In genomic region chr14:62258125-62258524, GRCm38 (mm10) we compare ENCODE assay signal across 13 mouse cellular contexts. TPM values are rescaled to one million over a fixed set of nuclear protein-coding genes. Genes with fewer than 3 reads are reported as not detected.
"Had no signal": no experiment of that assay in that cellular context is flagged by ENCODE, and none has a peak within 500 bp of the region (broad histone marks: within the 10 kb centered on the region; RNA-seq: fewer than 3 reads in every experiment).

No protein-coding gene starts in this region.

- H3K27me3 ChIP-seq: kidney, embryonic 15.5 days; liver, embryonic 13.5 days had no signal

- H3K9ac ChIP-seq: kidney, embryonic 15.5 days; liver, embryonic 13.5 days had no signal

- H3K27ac ChIP-seq: kidney, embryonic 15.5 days; left cerebral cortex, adult 2 months; liver, embryonic 13.5 days had no signal

- H3K9me3 ChIP-seq: kidney, embryonic 15.5 days; liver, embryonic 13.5 days had no signal

- H3K4me3 ChIP-seq: kidney, embryonic 15.5 days; left cerebral cortex, adult 2 months; liver, embryonic 13.5 days had no signal

- DNase-seq: kidney, postnatal 10 days; kidney, postnatal 36 days; layer of hippocampus, postnatal 36 days; liver, embryonic 13.5 days; lung, adult 2 months; lung, postnatal 14 days; lung, postnatal 4 days; midbrain, embryonic 14.5 days; thymus, postnatal 25 days had no signal

- H3K4me2 ChIP-seq: kidney, embryonic 15.5 days; liver, embryonic 13.5 days; midbrain, embryonic 11.5 days had no signal

- H3K36me3 ChIP-seq: kidney, embryonic 15.5 days; liver, embryonic 13.5 days had no signal

RNA-seq across cellular contexts. Expression of gene Dleu7, which starts 34.7 kb away (rescaled TPM):
- total RNA-seq: liver, adult 2 months had no signal
- polyA plus RNA-seq: lung, adult 2 months had no signal
